ENCODE assay signal across 9 mouse cellular contexts in genomic region chr13:78199642-78200160, GRCm38 (mm10). TPM values are rescaled to one million over a fixed set of nuclear protein-coding genes. Genes with fewer than 3 reads are reported as not detected.
DNase-seq lines count a peak whose midpoint lies in the region; ATAC-seq lines count a peak whose summit lies in the region.
"Had no signal": no experiment of that assay in that cellular context is flagged by ENCODE, and none has a peak within 500 bp of the region (broad histone marks: within the 10 kb centered on the region; RNA-seq: fewer than 3 reads in every experiment).

Gene Nr2f1 (minus strand): TSS chr13:78199757.

- H3K27me3 ChIP-seq in heart, embryonic 16.5 days (ENCODE audit: control insufficient read depth, insufficient read depth, low read length): peaks cover 31% of the 10 kb centered on the region
- H3K27me3 ChIP-seq in forebrain, embryonic 14.5 days (replicated peaks; ENCODE audit: control insufficient read depth, insufficient read depth, low read length): 0 out of 2 replicates have a peak, but pooled peaks cover 3% of the 10 kb centered on the region
- H3K27me3 ChIP-seq in limb, embryonic 13.5 days: peaks cover 64% of the 10 kb centered on the region

- no peak for ATAC-seq in heart, embryonic 16.5 days (replicated peaks; ENCODE audit: extremely low read depth, insufficient read depth, low FRiP score)
- ATAC-seq in forebrain, embryonic 14.5 days: no peak
- no peak for ATAC-seq in limb, embryonic 13.5 days (ENCODE audit: low FRiP score, low read depth)

- no peaks in the 10 kb centered on the region for H3K36me3 ChIP-seq in heart, embryonic 16.5 days (ENCODE audit: control insufficient read depth, insufficient read depth)
- H3K36me3 ChIP-seq in forebrain, embryonic 14.5 days (ENCODE audit: control insufficient read depth, insufficient read depth, low read length): peaks cover 12% of the 10 kb centered on the region
- H3K36me3 ChIP-seq in limb, embryonic 13.5 days: no peaks in the 10 kb centered on the region

- WGBS in heart, embryonic 16.5 days: 1% methylated on average over 14 of the region's 14 CpGs
- WGBS in forebrain, embryonic 14.5 days: 1% methylated on average over 14 of the region's 14 CpGs
- 0% methylated on average over 14 of the region's 14 CpGs for WGBS in limb, embryonic 13.5 days

- H3K4me2 ChIP-seq in heart, embryonic 16.5 days (ENCODE audit: low read depth, low read length): peak within 1 kb of the TSS; percentile 99
- H3K4me2 ChIP-seq in forebrain, embryonic 14.5 days (ENCODE audit: low read length): peak within 1 kb of the TSS; percentile 71
- H3K4me2 ChIP-seq in limb, embryonic 13.5 days (replicated peaks): peak within 1 kb of the TSS; percentile 97

- peak within 1 kb of the TSS; percentile 71 for H3K4me3 ChIP-seq in heart, embryonic 16.5 days (ENCODE audit: low read length)
- H3K4me3 ChIP-seq in forebrain, embryonic 14.5 days (ENCODE audit: low read depth, low read length): peak within 1 kb of the TSS; percentile 95
- peak within 1 kb of the TSS; percentile 66 for H3K4me3 ChIP-seq in limb, embryonic 13.5 days

- H3K9ac ChIP-seq in heart, embryonic 16.5 days (ENCODE audit: low read length): peak within 1 kb of the TSS; percentile 80
- H3K9ac ChIP-seq in forebrain, embryonic 14.5 days (ENCODE audit: low read length): peak within 1 kb of the TSS; percentile 100
- peak within 1 kb of the TSS; percentile 79 for H3K9ac ChIP-seq in limb, embryonic 13.5 days

- no peak for DNase-seq in heart, adult 8-10 months (ENCODE audit: low spot score)
- DNase-seq in adrenal gland, adult 18-20 months (ENCODE audit: low spot score in 2 of 2): no peak
- DNase-seq in forebrain, embryonic 14.5 days (ENCODE audit: low spot score): peak; percentile 65
- no peak for DNase-seq in B cell, adult 2 months
- no peak for DNase-seq in thymus, postnatal 4 days
- no peak for DNase-seq in urinary bladder, postnatal 4 days (ENCODE audit: low spot score in 2 of 2)

- H3K27ac ChIP-seq in heart, embryonic 16.5 days (ENCODE audit: low read length): peak within 1 kb of the TSS; percentile 82
- peak within 1 kb of the TSS; percentile 100 for H3K27ac ChIP-seq in forebrain, embryonic 14.5 days (ENCODE audit: low read depth, low read length)
- peak within 1 kb of the TSS; percentile 67 for H3K27ac ChIP-seq in limb, embryonic 13.5 days

- no peaks in the 10 kb centered on the region for H3K9me3 ChIP-seq in heart, embryonic 16.5 days (replicated peaks; ENCODE audit: control insufficient read depth, low read length)
- no peaks in the 10 kb centered on the region for H3K9me3 ChIP-seq in forebrain, embryonic 14.5 days (replicated peaks; ENCODE audit: control insufficient read depth, low read length)
- H3K9me3 ChIP-seq in limb, embryonic 13.5 days: no peaks in the 10 kb centered on the region

- H3K4me1 ChIP-seq in heart, embryonic 16.5 days (ENCODE audit: control insufficient read depth, insufficient read depth, low read length): peaks cover 10% of the 10 kb centered on the region
- peaks cover 8% of the 10 kb centered on the region for H3K4me1 ChIP-seq in forebrain, embryonic 14.5 days (ENCODE audit: control insufficient read depth, insufficient read depth, low read length)
- peaks cover 46% of the 10 kb centered on the region for H3K4me1 ChIP-seq in limb, embryonic 13.5 days

RNA-seq across cellular contexts. Expression of gene Nr2f1, which starts in this region (rescaled TPM):
- 2.3 and 2.8 TPM in 2 replicates for polyA plus RNA-seq in heart, embryonic 16.5 days (2015; fragmentation: Nextera tagmentation; extraction: Ambion mirVana)
- 1 to 10 TPM; 1.5 to 4.4 (median 4.0) TPM for total RNA-seq in heart, adult 8-10 months (2022)
- total RNA-seq in adrenal gland, adult 18-20 months (2021): 10 to 100 TPM; 21.5 to 24.1 TPM
- 75.7 and 82.0 TPM in 2 replicates for polyA plus RNA-seq in forebrain, embryonic 14.5 days (2014; fragmentation: Nextera tagmentation; extraction: Ambion mirVana)
- polyA plus RNA-seq in limb, embryonic 13.5 days (2015; fragmentation: Nextera tagmentation; extraction: Ambion mirVana): 3.0 and 3.1 TPM in 2 replicates
- total RNA-seq: neutrophil, adult 5-6 weeks had no signal

Comparison
In these comparisons a context has a peak if more than half of its experiments do, and no peak if none do; other contexts are left out.
1. RNA of gene Nr2f1 (total RNA-seq): 21.5 to 24.1 TPM in adrenal gland, adult 18-20 months; 1.5 to 4.4 TPM in heart, adult 8-10 months; every median in the first group is over 4 times any median in the second.
2. RNA of gene Nr2f1 (polyA plus RNA-seq): 75.7 to 82.0 TPM in forebrain, embryonic 14.5 days; 3.0 to 3.1 TPM in limb, embryonic 13.5 days and 2.3 to 2.8 TPM in heart, embryonic 16.5 days; every median in the first group is over 10 times any median in the second.
3. Peak in every context shown above with its lines, with median percentiles within 50 percentile points of each other: H3K27ac ChIP-seq, H3K4me2 ChIP-seq, H3K4me3 ChIP-seq and H3K9ac ChIP-seq.